Mouse (Mus musculus) thymus, postnatal 0 days (tissue): ENCODE measurements around the gene Tigd2. TPM values are rescaled to one million over a fixed set of nuclear protein-coding genes. Genes with fewer than 3 reads are reported as not detected.
"Not testable (repeated sequence)": the region's sequence is repeated elsewhere in the genome, so short reads cannot be mapped to it uniquely, and the experiment has no call there.

Source experiments
- DNase-seq: peaks from one replicate; pipeline ENCODE4 v3.0.0-alpha.2; 2015; ENCODE audit warnings: low spot score
- polyA plus RNA-seq: library from polyadenylated mRNA; unstranded; fragments of >200 nt; fragmentation: Nextera tagmentation; extraction: Ambion mirVana; gene quantifications from 2 replicates; pipeline ENCODE4 v1.2.1, GENCODE M21; 2015

Tigd2 gene
- polyA plus RNA-seq = 22.8 and 24.3 TPM in 2 replicates

- peak; percentile 95 for DNase-seq
These were observed at the start of gene Tigd2 for GRCm38 (mm10) chr6:59208685-59209298. TSS of gene Tigd2 (plus strand) at chr6:59208870.

DNA sequence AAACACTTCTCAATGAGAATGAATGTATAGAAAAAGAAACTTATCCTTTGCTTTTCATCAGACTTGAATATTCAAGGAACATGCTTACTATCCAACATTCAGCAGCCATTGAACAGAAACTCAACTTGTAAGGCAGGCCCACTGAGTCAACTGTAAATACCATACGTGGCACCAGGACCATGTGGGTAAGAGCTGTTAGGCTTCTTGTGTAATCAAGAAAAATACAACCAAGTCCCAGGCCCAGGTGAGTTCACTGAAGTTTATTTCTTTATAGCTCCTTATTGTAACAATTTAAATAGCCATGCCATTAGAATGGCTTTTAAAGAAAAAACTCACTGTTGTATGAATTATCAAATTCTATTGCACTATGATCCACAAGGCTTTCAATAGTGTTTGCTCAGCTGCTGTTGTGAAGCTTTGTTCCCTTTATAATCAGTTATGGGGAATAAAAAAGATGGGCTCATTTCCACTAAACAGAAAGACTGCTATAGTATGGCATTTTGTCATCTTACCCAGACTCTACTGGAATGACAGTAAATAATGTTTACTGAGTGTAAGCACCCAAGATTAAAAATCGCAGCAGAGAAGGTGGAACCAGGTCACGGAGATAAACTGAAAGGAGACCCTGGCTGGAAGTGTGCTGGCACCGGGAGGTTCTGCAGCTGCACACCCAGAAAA, 46.7 kb upstream of the Tigd2 start:
- no peak for DNase-seq

DNA sequence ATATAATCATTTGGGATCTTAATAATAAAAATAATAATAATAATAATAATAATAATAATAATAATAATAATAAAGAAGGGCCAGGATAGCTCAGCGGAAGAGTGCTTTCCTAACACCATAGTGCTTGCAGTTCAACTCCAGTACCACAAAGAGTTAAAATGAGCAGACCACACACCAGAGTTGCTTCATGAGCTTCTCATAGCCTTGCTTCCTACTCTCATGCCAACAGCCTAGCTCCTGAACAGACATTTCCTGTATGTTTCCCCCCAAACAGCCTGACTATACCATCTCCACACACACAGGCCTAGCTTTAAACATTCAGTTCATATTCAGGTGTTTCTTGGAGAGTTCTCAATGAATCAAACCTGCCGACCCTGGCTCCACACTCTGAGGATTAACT, 45.8 kb upstream of the Tigd2 start:
- no peak for DNase-seq

DNA sequence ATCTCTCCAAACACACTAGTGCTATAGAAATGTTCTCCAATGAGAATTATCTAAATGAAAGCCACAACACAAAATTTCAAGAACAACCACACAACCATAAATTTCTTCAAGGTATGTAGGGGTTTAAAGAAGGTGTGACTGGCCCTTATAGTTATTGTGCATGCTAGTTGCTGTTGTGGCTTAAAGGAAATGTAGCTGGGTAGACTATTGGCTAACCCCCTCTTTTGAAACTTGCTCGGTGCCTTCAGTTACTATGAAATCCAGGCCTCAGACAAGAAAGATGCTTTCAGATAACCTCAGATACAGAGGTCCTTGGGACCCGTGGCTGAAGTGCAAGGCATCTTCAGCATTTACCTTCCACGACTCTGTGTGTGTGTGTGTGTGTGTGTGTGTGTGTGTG, 45.3 kb upstream of the Tigd2 start:
- no peak for DNase-seq

GRCm38 (mm10) chr6:59168939-59169338, 39.7 kb upstream of the Tigd2 start:
- DNase-seq = no peak

DNA sequence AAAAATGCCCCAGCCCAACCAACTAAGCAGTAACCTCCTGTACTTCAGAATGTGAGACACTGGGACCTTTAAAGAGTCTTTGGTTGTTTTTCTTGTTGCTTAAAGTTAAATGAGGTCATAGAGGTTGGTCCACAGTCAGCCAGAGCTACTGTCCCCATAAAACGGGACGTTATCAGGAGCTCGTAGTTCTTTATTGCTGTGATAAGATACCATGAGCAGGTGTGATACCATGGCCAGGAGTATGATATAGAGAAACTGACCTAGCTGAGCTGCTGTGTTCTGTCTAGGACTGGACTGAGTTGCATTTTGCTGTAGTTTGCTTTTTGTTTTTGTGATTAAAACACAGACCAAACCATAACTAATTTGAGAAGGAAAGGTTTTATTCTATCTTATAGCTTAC, 37.4 kb upstream of the Tigd2 start:
- no peak for DNase-seq

DNA sequence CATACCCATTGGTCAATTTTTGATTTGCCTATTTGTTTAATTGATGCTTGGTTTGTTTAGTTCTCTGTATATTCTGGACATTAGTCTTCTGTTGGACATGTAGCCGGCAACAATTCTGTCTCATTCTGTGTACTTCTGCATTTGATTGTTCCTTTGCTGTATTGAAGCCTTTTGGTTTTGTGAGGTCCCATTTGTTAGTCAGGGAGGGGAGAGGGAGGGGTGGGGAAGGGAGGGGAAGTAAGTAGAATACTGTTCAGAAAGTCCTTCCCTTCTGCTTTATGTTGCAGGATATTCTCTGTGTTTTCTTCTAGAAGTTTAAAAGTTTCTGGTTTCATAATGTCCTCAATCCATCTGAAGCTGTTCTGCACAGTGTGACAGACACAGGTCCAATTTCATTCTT, 34.7 kb upstream of the Tigd2 start:
- DNase-seq = no peak

GRCm38 (mm10) chr6:59178051-59178450, 30.6 kb upstream of the Tigd2 start:
- DNase-seq = no peak

GRCm38 (mm10) chr6:59180376-59180996, 28.2 kb upstream of the Tigd2 start:
- DNase-seq = peak; percentile 71

GRCm38 (mm10) chr6:59185010-59185699, 23.5 kb upstream of the Tigd2 start:
- no peak for DNase-seq

DNA sequence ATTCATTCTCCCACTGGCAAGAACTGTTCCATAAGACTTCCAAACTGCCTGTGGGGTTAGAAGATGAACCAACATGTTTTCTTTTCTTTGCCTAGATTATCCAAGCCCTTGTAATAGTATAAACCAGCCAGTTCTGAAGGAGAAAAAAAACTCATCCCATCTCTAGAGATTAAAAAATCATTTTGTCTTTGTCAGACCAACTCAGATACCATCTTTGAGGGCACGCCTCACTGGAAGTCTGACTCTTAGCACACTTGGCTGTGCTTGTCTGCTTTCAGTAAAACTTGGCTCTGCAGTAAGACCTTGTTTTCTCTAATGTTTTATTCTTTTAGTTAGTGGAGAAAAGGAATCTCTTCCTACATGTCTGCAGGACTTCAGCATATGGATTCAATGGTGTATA, 18.7 kb upstream of the Tigd2 start:
- DNase-seq = no peak

GRCm38 (mm10) chr6:59194518-59194917, 14.2 kb upstream of the Tigd2 start:
- not testable (repeated sequence) for DNase-seq

DNA sequence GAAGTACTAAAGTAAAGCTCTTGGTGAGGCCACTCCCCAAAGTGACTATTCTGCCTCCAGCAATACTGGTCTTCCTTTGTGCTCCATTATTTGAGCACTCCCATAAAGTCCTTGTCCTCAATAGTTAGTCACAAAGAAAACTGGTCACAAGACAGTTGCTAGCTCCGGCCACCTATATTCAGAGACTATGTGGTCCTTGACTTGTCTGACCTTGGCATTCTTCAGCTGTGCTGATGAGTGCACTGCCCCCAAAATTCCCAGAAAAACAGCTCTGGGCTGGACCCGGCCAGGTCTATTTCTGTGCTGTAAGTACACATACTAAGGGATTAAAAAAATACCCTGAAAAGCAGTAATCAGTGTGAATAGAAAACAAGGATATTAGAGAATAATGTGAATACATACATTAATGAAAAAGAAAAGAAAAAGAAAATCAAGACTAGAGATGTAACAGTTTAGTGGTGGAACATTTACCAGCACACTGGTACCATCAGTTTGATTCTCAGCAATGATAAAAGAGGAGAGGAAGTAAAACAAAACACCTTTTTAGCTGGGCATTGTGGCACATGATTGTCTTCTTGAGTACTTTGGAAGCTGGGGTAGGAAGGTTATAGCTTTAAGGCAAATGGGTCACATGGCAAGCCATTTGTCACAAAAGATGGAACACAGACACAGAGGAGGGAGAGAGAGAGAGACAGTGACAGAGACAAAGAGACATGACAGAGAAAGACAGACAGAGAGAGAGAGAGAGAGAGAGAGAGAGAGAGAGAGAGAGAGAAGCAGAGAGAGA, 12.6 kb upstream of the Tigd2 start:
- no peak for DNase-seq

DNA sequence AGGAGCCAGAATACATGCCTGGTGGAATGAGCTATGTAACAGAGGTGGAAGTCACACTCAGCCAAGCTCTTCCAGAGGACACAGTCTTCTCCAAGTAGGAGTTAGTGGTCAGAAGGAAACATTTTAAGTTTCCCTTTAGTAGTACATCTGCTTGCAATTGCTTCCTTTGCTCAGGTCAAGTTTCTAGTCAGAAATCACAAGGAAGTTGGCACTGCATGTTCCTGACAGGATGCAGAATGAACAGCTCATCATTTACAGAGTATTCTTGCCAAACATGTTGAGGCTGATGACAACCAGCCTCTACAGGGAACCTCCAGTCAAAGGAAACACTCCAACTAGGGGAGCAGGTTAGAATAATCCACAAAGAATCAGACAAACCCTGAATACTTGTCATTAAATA, 11.9 kb upstream of the Tigd2 start:
- DNase-seq = no peak

- no peak for DNase-seq
These were observed 10.3 kb upstream of the Tigd2 start for GRCm38 (mm10) chr6:59198356-59198755.

DNA sequence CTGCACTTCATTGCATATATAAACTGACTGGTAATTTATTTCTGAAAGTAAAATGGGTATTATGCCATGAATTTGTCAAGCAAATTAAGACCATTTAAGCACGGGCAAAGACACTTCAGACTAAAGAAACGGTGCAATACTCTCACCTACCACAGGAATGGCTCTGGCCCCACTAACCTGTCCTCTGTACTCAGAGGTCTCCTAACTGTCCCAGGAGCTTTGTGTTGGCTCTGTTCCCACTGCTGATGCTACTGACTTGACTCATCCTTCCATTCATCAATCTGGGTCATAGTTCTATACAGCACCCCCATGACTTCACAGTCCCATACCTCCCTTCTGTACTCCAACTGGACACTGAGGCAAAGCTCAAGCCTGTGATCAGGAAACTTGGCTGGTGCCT, 9.6 kb upstream of the Tigd2 start:
- no peak for DNase-seq

GRCm38 (mm10) chr6:59207561-59207960, 1.1 kb upstream of the Tigd2 start:
- no peak for DNase-seq

DNA sequence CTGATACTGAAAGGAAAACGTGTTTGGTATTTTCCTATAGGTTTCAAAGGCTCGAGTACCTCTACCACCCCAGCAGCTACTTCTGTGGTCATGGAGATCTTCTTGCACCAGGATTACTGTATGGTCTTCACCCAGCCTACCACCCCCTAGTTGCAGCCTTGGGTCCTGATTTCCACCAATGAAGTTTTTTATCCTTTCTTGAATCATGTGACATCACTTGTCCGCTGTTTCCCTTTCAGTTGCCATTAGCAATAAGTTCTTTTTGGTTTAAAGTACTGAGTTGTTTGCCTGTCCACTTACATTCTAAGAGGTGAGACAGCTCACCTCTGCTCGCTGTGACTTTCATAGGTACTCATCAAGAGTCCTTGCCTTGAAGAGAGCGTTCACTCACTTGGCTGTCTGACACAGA, 633 bp downstream of the Tigd2 start:
- peak; percentile 40 for DNase-seq

DNA sequence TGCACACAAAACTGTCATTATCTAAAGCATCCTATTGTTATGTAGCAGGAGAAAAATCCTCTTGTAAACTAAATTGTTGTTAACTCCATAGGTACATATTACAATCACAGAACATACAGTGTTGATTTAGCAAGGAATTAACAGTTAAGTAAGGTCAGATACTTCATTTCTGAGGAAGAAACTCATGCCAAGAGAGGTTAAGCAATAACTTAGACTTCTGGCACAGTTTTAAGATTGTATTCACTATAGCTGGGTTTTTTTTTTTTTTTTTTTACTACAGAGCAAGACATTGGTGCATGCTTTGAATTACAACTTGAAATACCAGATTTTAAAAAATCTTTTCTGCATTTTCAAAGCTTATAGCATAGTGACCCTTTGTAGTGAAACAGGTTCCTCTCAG, 24.5 kb downstream of the Tigd2 start:
- DNase-seq = no peak

- DNase-seq = no peak
These were observed 25.0 kb downstream of the Tigd2 start for GRCm38 (mm10) chr6:59233651-59234050.

DNA sequence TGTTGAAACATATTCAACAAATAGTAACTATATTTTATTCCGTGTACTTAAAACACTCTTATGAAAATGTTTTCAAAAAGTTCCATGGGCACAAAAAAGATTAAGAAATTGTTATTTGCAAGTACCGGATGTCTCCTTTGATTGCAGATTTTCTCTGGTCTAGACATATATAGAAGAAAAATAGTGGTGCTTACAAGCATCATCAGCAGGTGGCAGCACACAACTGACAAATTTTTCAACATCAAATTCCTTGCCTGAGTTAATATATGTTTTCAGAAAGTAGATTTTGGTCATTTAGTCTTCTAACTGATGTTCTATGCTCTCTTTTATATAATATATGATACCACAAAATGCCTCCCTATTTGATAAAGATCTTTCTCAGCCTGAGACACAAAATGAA, 41.0 kb downstream of the Tigd2 start:
- DNase-seq = peak; percentile 51
